Mouse (Mus musculus) ES-E14 (cell line): ENCODE data around the gene Tars2.

Experiments
- HCFC1 ChIP-seq: IDR thresholded peaks from 2 replicates; pipeline ENCODE4 v1.6.1; 2012; ENCODE audit warnings: low read length, inconsistent platforms, borderline replicate concordance; ENCODE audit not compliant: insufficient read depth
- ZNF384 ChIP-seq: IDR thresholded peaks from 2 replicates; pipeline ENCODE4 v1.6.1; 2012; ENCODE audit warnings: low read depth, low read length, inconsistent platforms

DNA sequence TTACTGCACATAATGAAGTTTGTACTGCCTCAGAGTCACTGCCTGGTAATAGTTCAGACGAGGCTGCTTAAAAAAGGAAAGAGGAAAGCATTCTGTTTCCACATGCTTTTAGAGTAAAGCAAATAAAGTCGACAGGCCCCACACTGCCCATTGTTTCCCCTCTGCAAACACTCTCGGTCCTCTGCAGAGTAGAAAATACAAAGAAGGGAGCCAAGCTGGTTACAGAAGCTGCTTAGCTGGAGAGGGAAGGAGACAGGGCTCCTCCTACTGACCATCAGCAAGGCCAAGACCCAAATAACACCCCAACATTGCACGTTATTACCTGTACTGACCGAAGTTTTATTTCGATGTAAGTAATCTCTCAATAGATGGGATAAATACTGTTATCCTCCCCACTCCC is 3.0 kb upstream of the Tars2 start:
- no peak for TF ChIP-seq HCFC1
- no peak for TF ChIP-seq ZNF384
